In genomic region chr10:82257331-82257730, GRCm38 (mm10) we compare ENCODE assay signal across 33 mouse cellular contexts. TPM values are rescaled to one million over a fixed set of nuclear protein-coding genes. Genes with fewer than 3 reads are reported as not detected.
"Had no signal": no experiment of that assay in that cellular context is flagged by ENCODE, and none has a peak within 500 bp of the region (broad histone marks: within the 10 kb centered on the region; RNA-seq: fewer than 3 reads in every experiment).

No protein-coding gene starts in this region.

- H3K4me3 ChIP-seq: gastrocnemius, adult 2 months; heart, adult 2 months; heart, embryonic 13.5 days; heart, embryonic 15.5 days; hindbrain, embryonic 13.5 days; hindbrain, embryonic 15.5 days; intestine, embryonic 15.5 days; layer of hippocampus, adult 2 months; left cerebral cortex, adult 2 months; limb, embryonic 10.5 days; limb, embryonic 12.5 days; liver, embryonic 13.5 days; liver, embryonic 15.5 days had no signal

- H3K9ac ChIP-seq: heart, embryonic 13.5 days; heart, embryonic 15.5 days; hindbrain, embryonic 13.5 days; hindbrain, embryonic 15.5 days; intestine, embryonic 15.5 days; limb, embryonic 12.5 days; liver, embryonic 13.5 days; liver, embryonic 15.5 days had no signal

- H3K36me3 ChIP-seq: heart, embryonic 13.5 days; heart, embryonic 15.5 days; hindbrain, embryonic 13.5 days; hindbrain, embryonic 15.5 days; intestine, embryonic 15.5 days; limb, embryonic 10.5 days; limb, embryonic 12.5 days; liver, embryonic 13.5 days; liver, embryonic 15.5 days had no signal

- H3K9me3 ChIP-seq: heart, embryonic 15.5 days; hindbrain, embryonic 13.5 days; hindbrain, embryonic 15.5 days; intestine, embryonic 15.5 days; limb, embryonic 10.5 days; liver, embryonic 13.5 days; liver, embryonic 15.5 days had no signal

- DNase-seq: gastrocnemius, adult 2 months; gastrocnemius, postnatal 14 days; gastrocnemius, postnatal 36 days; heart, adult 11 months; heart, adult 2 months; heart, postnatal 14 days; heart, postnatal 36 days; kidney, adult 18-20 months; kidney, adult 8-10 months; kidney, postnatal 10 days; kidney, postnatal 25 days; kidney, postnatal 4 days; liver; liver, embryonic 13.5 days had no signal

- H3K4me1 ChIP-seq: heart, embryonic 13.5 days; heart, embryonic 15.5 days; hindbrain, embryonic 13.5 days; hindbrain, embryonic 15.5 days; intestine, embryonic 15.5 days; limb, embryonic 10.5 days; limb, embryonic 12.5 days; liver, embryonic 13.5 days; liver, embryonic 15.5 days had no signal

- H3K27ac ChIP-seq: gastrocnemius, adult 2 months; heart, adult 2 months; heart, embryonic 13.5 days; heart, embryonic 15.5 days; hindbrain, embryonic 13.5 days; hindbrain, embryonic 15.5 days; intestine, embryonic 15.5 days; layer of hippocampus, adult 2 months; left cerebral cortex, adult 2 months; limb, embryonic 10.5 days; limb, embryonic 12.5 days; liver, embryonic 13.5 days; liver, embryonic 15.5 days had no signal

- ATAC-seq: inflammation-experienced regulatory T-cells, adult 6 months; intestine, embryonic 15.5 days; intestine, postnatal 0 days had no signal

- H3K27me3 ChIP-seq: heart, embryonic 13.5 days; heart, embryonic 15.5 days; hindbrain, embryonic 13.5 days; hindbrain, embryonic 15.5 days; intestine, embryonic 15.5 days; limb, embryonic 12.5 days; liver, embryonic 13.5 days; liver, embryonic 15.5 days had no signal

- H3K4me2 ChIP-seq: heart, embryonic 11.5 days; heart, embryonic 13.5 days; heart, embryonic 15.5 days; hindbrain, embryonic 13.5 days; hindbrain, embryonic 15.5 days; intestine, embryonic 15.5 days; limb, embryonic 12.5 days; liver, embryonic 11.5 days; liver, embryonic 13.5 days; liver, embryonic 15.5 days had no signal

RNA-seq across cellular contexts. Expression of gene 4932415D10Rik, which starts 59.1 kb away (rescaled TPM):
- polyA plus RNA-seq: heart, adult 2 months; heart, embryonic 11.5 days; heart, embryonic 13.5 days; heart, embryonic 15.5 days; heart, postnatal 0 days; hindbrain, embryonic 11.5 days; hindbrain, embryonic 13.5 days; hindbrain, embryonic 15.5 days; inflammation-experienced regulatory T-cells, adult 6 months; intestine, embryonic 15.5 days; intestine, postnatal 0 days; kidney, embryonic 14.5 days; kidney, embryonic 16.5 days; limb, embryonic 10.5 days; limb, embryonic 12.5 days; limb, embryonic 14.5 days; liver, embryonic 11.5 days; liver, embryonic 13.5 days; liver, embryonic 15.5 days had no signal
